Mouse (Mus musculus) embryonic fibroblast, embryonic 13.5 days (primary cell): ENCODE data around the gene Lrrc3c.
"Not testable (repeated sequence)": the region's sequence is repeated elsewhere in the genome, so short reads cannot be mapped to it uniquely, and the experiment has no call there.

ENCODE experiments used
- CTCF ChIP-seq: IDR thresholded peaks from 2 replicates; pipeline ENCODE4 v1.5.1; 2011; ENCODE audit warnings: mild to moderate bottlenecking, control low read depth, low read length, moderate library complexity, borderline replicate concordance; ENCODE audit not compliant: insufficient read depth
- POLR2A ChIP-seq: IDR thresholded peaks from 2 replicates; pipeline ENCODE4 v1.6.1; 2011; ENCODE audit warnings: low read depth, mild to moderate bottlenecking, control low read depth, low read length, moderate library complexity

GRCm38 (mm10) chr11:98623981-98624380 lies 25.9 kb downstream of the Lrrc3c start:
- TF ChIP-seq POLR2A, CTCF: not testable (repeated sequence)
